Mouse (Mus musculus) kidney, adult 2 months (tissue): ENCODE results near the gene Nfia.

ENCODE experiments used
- CTCF ChIP-seq: fragments of 200-500 bp; conservative IDR thresholded peaks from 2 replicates; pipeline ENCODE4 v1.5.1; 2011; ENCODE audit warnings: low read depth, mild to moderate bottlenecking, control low read depth, low read length, moderate library complexity, mixed read lengths; ENCODE audit not compliant: insufficient read depth, insufficient read length
- POLR2A ChIP-seq: fragments of 200-500 bp; IDR thresholded peaks from one replicate; pipeline ENCODE4 v1.6.1; 2011; ENCODE audit warnings: low read depth, low read length, control low read depth

GRCm38 (mm10) chr4:97958121-97958520 lies 185.6 kb downstream of the Nfia start:
- no peak for TF ChIP-seq POLR2A
- TF ChIP-seq CTCF, result no peak
